Mouse (Mus musculus): ENCODE measurements around the gene Frs2. TPM values are rescaled to one million over a fixed set of nuclear protein-coding genes. Genes with fewer than 3 reads are reported as not detected.
"Not testable (repeated sequence)": the region's sequence is repeated elsewhere in the genome, so short reads cannot be mapped to it uniquely, and the experiment has no call there.

The Frs2 gene
- total RNA-seq, 2 experiments from 2014 or later, result 20.5 to 25.4 TPM

DNA sequence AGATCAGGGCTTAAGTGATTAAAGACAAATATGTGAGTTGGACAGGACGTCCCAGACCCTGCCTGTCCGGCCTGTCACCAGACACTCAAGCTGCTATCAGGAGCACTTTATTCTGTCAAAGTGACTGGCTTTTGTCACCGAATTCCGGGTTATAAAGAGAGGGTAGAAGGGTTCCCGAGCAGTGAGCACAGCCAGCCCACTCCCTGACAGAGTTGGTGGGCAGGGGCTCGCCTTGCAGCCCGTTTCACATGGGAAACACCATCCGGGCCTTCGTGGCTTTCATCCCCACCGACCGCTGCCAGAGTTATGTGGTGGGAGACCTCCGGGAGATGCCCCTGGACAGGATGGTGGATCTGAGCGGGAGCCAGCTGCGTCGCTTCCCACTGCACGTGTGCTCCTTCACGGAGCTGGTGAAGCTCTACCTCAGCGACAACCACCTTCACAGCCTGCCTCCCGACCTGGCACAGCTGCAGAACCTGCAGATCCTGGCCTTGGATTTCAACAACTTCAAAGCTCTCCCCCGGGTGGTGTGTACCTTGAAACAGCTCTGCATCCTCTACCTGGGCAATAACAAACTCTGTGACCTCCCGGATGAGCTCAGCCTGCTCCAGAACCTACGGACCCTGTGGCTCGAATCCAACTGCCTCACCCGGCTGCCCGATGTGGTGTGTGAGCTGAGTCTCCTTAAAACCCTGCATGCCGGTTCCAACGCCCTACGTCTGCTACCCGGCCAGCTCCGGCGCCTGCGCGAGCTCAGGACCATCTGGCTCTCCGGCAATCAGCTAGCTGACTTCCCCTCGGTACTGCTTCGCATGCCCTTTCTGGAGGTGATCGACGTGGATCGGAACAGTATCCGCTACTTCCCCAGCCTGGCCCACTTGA is 102.9 kb downstream of the Frs2 start, which contains the start of gene Lrrc10:
Gene Lrrc10 (plus strand): TSS at position 167 of the 882 bp plus-strand sequence.
- no peak for DNase-seq (ENCODE audit: low spot score in 2 of 2)

- DNase-seq (ENCODE audit: low spot score in 2 of 2), result not testable (repeated sequence)
These were observed 104.7 kb downstream of the Frs2 start for GRCm38 (mm10) chr10:117043497-117044166.

- DNase-seq (ENCODE audit: low spot score in 2 of 2), result no peak
These were observed 106.0 kb downstream of the Frs2 start for GRCm38 (mm10) chr10:117042295-117042694.

DNA sequence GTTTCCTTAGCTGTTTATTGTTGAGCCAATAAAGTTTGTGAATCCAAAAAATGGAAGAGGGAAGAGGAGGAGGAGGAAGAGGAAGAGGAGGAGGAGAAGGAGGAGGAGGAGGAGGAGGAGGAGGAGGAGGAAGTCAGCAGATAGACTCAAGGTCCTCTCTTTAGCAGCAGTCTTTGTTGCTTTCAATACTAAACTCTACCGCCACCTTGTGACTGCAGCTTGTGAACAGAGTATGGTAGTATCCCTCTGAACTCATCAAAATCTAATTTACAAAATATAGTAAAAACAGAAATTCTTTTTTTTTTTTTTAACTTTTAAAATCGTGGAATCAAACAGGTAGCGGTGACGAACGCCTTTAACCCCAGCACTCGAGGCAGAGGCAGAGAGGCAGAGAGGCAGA is 108.0 kb downstream of the Frs2 start:
- no peak for DNase-seq (ENCODE audit: low spot score in 2 of 2)

- peak; percentile 80 to 85 for DNase-seq (ENCODE audit: low spot score in 2 of 2)
These were observed 114.5 kb downstream of the Frs2 start for GRCm38 (mm10) chr10:117033785-117034184.

GRCm38 (mm10) chr10:117031160-117031559 is 117.2 kb downstream of the Frs2 start:
- DNase-seq (ENCODE audit: low spot score in 2 of 2), result no peak

- DNase-seq (ENCODE audit: low spot score in 2 of 2), result no peak
These were observed 122.2 kb downstream of the Frs2 start for GRCm38 (mm10) chr10:117026176-117026575.

- not testable (repeated sequence) for DNase-seq (ENCODE audit: low spot score in 2 of 2)
These were observed 122.6 kb downstream of the Frs2 start for GRCm38 (mm10) chr10:117025776-117026175.

GRCm38 (mm10) chr10:117023693-117024092 is 124.6 kb downstream of the Frs2 start:
- DNase-seq (ENCODE audit: low spot score in 2 of 2), result no peak

DNA sequence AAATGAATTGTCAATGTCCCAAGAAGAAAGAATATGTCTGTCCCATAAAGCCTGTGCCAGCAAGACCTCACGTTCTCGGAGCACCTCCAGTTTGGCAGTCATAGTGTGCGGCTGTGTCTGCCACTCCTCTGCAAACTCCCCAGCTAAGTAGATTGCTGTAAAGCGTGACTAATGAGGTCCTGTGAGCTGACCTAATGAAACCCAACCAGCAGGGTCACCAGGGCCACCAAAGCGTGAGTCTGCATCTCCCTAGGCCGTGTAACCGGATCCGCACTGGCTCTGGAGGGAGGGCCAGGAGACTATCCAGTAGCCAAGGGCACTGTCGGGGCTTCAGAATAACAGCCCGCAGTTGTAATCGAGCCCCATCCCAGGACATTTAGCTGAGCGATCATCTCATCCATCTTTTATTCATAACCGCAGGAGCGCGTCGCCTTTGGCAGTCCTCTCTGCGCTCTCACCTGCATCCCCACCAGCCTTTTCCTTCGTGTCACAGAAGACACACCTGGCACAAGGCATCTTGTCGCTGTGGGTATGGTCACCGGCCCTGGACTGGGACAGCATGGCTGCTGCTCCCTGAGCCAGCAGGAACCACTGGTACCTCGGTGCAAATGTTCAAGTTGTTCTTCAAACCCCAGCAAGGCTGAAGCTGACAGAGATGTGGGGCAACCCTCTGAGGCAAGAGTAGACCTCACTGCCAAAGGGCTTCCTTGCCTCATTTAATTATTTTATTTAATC is 127.1 kb downstream of the Frs2 start:
- DNase-seq (ENCODE audit: low spot score in 2 of 2), result no peak

Other genes starting within 250 kb of the Frs2 start
- 10 to 100 TPM; 43.4 to 45.6 TPM for gene Rab3ip, start 197.8 kb downstream of the Frs2 start, total RNA-seq (2021)
- not detected for gene Gm10271, start 175.9 kb downstream of the Frs2 start, total RNA-seq (2021)
- under 1 TPM; 0.20 to 0.29 TPM for gene Best3, start 162.2 kb downstream of the Frs2 start, total RNA-seq (2021)
- not detected for gene Lrrc10, start 103.2 kb downstream of the Frs2 start, total RNA-seq (2021)
- 100 to 1,000 TPM; 211 to 254 TPM for gene Cct2, start 84.7 kb downstream of the Frs2 start, total RNA-seq (2021)
- 10 to 100 TPM; 34.5 to 43.1 TPM for gene Yeats4, start 76.0 kb upstream of the Frs2 start, total RNA-seq (2021)
- gene 9530003J23Rik, start 90.2 kb upstream of the Frs2 start, total RNA-seq (2021), result not detected
- gene Lyz2, start 133.8 kb upstream of the Frs2 start, total RNA-seq (2021), result 100 to 1,000 TPM; 173 to 444 TPM
- gene Lyz1, start 144.3 kb upstream of the Frs2 start, total RNA-seq (2021), result 10 to 100 TPM; 15.0 to 32.1 TPM
- gene Cpsf6, start 231.5 kb upstream of the Frs2 start, total RNA-seq (2021), result 10 to 100 TPM; 79.2 to 79.5 TPM